Mouse (Mus musculus) thymus, adult 2 months (tissue): ENCODE results near the gene Myh3. TPM values are rescaled to one million over a fixed set of nuclear protein-coding genes. Genes with fewer than 3 reads are reported as not detected.

Source experiments
- DNase-seq: peaks from one replicate; pipeline ENCODE4 v3.0.0; 2021
- H3K27ac ChIP-seq: fragments of 200-500 bp; 2 replicates; pipeline ENCODE4 v1.5.1; 2012; ENCODE audit warnings: low read length, control low read depth; ENCODE audit not compliant: control insufficient read depth, insufficient read depth
- H3K27me3 ChIP-seq: fragments of 200-500 bp; 2 replicates; pipeline ENCODE4 v1.6.1; 2012; ENCODE audit warnings: mild to moderate bottlenecking, low read length, moderate library complexity, mixed read lengths; ENCODE audit not compliant: control insufficient read depth, insufficient read depth
- H3K36me3 ChIP-seq: fragments of 200-500 bp; 2 replicates; pipeline ENCODE4 v1.6.1; 2012; ENCODE audit warnings: mild to moderate bottlenecking, low read length, moderate library complexity; ENCODE audit not compliant: control insufficient read depth, insufficient read depth
- H3K4me1 ChIP-seq: fragments of 200-500 bp; replicated peaks from 2 replicates; pipeline ENCODE4 v1.6.1; 2012; ENCODE audit warnings: low read length; ENCODE audit not compliant: control insufficient read depth, insufficient read depth
- H3K4me3 ChIP-seq: fragments of 200-500 bp; 2 replicates; pipeline ENCODE4 v1.5.1; 2012; ENCODE audit warnings: mild to moderate bottlenecking, low read length, control low read depth, moderate library complexity; ENCODE audit not compliant: control insufficient read depth, insufficient read depth
- CTCF ChIP-seq: fragments of 200-500 bp; IDR thresholded peaks from 2 replicates; pipeline ENCODE4 v1.5.1; 2012; ENCODE audit warnings: mild to moderate bottlenecking, control low read depth, low read length, moderate library complexity, borderline replicate concordance; ENCODE audit not compliant: control insufficient read depth, poor library complexity, insufficient read depth; ENCODE audit errors: extremely low read depth
- POLR2A ChIP-seq: fragments of 200-500 bp; IDR thresholded peaks from 2 replicates; pipeline ENCODE4 v1.6.1; 2012; ENCODE audit warnings: mild to moderate bottlenecking, low read length, control low read depth, moderate library complexity; ENCODE audit not compliant: control insufficient read depth, poor library complexity, insufficient read depth; ENCODE audit errors: extremely low read depth
- WGBS: fragments of 180-500 bp; shearing (Covaris S2); methylation state at CpG from one replicate; pipeline ENCODE4 v1.1.7; 2018; 5-methylcytosine and 5-hydroxymethylcytosine counted together
- polyA plus RNA-seq: library from polyadenylated mRNA; depleted of rRNA; stranded (reverse); fragments of >200 nt; gene quantifications from 2 replicates; pipeline ENCODE4 v1.2.3, GENCODE M21; 2012

Myh3 gene
- polyA plus RNA-seq, 1 experiment = 0.18 TPM

- Histone ChIP-seq H3K4me1 (no peaks in the 10 kb centered on the region), H3K4me3 (no peak overlapping the region), H3K27ac (no peak overlapping the region), H3K27me3 (no peaks in the 10 kb centered on the region), H3K36me3 (no peaks in the 10 kb centered on the region)
- peak; percentile 45 for DNase-seq
- TF ChIP-seq CTCF = peak; percentile 20; the same call in 1 of the 2 replicates
- no peak for TF ChIP-seq POLR2A
- WGBS = 33% methylated on average over 5 of the region's 5 CpGs
Observed at GRCm38 (mm10) chr11:67110168-67110948, 32.3 kb downstream of the Myh3 start.

GRCm38 (mm10) chr11:67112019-67112850, 34.1 kb downstream of the Myh3 start:
- no peaks in the 10 kb centered on the region for H3K36me3 ChIP-seq
- TF ChIP-seq POLR2A (no peak), CTCF (peak; percentile 27; the same call in 1 of the 2 replicates)
- DNase-seq = peak; percentile 49
- no peak overlapping the region for H3K27ac ChIP-seq
- H3K4me1 ChIP-seq = no peaks in the 10 kb centered on the region
- 38% methylated on average over 11 of the region's 11 CpGs for WGBS
- H3K27me3 ChIP-seq = no peaks in the 10 kb centered on the region
- no peak overlapping the region for H3K4me3 ChIP-seq

GRCm38 (mm10) chr11:67112851-67113202, 34.7 kb downstream of the Myh3 start:
- TF ChIP-seq CTCF (no peak), POLR2A (no peak)
- 40% methylated on average over 11 of the region's 11 CpGs for WGBS
- Histone ChIP-seq H3K36me3 (no peaks in the 10 kb centered on the region), H3K4me3 (no peak overlapping the region), H3K4me1 (no peaks in the 10 kb centered on the region), H3K27me3 (no peaks in the 10 kb centered on the region), H3K27ac (no peak overlapping the region)
- peak; percentile 57 for DNase-seq

DNA sequence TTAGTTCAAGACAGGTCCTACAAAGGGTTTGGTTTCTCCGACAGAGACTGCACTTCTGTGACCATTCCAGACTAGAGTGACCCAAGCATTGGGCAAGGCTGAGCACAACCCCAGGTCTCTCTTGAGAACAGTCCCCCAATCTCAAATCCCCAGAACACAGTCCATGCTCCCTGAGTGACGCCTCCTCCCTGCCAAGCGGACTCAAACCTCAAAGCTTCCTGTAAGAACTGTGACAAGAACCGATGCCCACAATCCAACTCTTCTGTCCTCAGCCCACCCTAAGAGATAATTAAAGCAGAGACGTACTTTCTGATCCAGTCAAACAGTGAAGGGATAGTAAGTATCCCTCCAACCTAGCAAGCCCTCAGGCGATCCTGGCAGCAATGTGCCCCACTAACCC, 35.3 kb downstream of the Myh3 start:
- Histone ChIP-seq H3K27me3 (no peaks in the 10 kb centered on the region), H3K4me1 (no peaks in the 10 kb centered on the region), H3K36me3 (no peaks in the 10 kb centered on the region), H3K27ac (no peak overlapping the region), H3K4me3 (no peak overlapping the region)
- 85% methylated on average over 6 of the region's 6 CpGs for WGBS
- DNase-seq = no peak
- TF ChIP-seq POLR2A (no peak), CTCF (no peak)

DNA sequence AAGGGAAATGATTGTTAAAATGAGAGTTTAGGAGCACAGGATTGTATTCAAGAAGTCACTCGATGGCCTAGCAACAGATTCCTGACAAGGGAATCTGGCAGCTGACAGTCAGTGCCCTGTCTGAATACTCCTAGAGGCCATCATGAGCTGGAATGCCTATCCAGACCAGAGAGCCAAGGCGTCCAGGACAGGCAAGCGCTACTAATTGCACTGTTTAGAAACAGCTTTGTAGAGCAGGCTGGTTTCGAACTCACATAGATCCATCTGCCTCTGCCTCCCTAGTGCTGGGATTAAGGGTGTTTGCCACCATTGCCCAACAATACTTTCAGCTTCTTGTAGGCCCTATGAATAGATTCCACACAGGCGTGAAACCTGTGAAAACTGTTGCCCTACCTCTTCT, 36.2 kb downstream of the Myh3 start:
- Histone ChIP-seq H3K27me3 (no peaks in the 10 kb centered on the region), H3K27ac (no peak overlapping the region), H3K4me1 (no peaks in the 10 kb centered on the region), H3K4me3 (no peak overlapping the region), H3K36me3 (no peaks in the 10 kb centered on the region)
- 96% methylated on average over 5 of the region's 5 CpGs for WGBS
- TF ChIP-seq CTCF (no peak), POLR2A (no peak)
- DNase-seq = no peak

DNA sequence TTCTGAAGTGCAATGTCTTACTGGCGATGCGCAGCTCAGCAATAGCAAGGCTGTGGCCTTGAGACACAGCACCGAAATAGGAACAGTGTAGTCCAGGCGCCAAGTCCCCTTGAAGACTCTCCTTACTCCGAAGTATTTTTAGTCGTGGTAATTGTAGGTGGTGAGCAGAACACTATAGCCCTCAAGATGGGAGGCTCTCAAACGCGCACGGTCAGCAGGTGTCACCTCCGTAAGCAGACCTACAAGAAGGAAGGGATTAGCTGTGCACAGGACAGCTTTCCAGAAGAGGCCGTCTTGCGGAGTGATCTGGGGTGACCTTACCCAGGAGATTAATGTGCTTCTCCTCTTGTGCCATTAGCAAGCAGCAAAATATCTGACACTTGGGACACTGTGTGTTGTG, 36.8 kb downstream of the Myh3 start:
- Histone ChIP-seq H3K27me3 (no peaks in the 10 kb centered on the region), H3K4me1 (no peaks in the 10 kb centered on the region), H3K4me3 (no peak overlapping the region), H3K36me3 (no peaks in the 10 kb centered on the region), H3K27ac (no peak overlapping the region)
- no peak for DNase-seq
- 93% methylated on average over 12 of the region's 12 CpGs for WGBS
- TF ChIP-seq POLR2A (no peak), CTCF (no peak)

DNA sequence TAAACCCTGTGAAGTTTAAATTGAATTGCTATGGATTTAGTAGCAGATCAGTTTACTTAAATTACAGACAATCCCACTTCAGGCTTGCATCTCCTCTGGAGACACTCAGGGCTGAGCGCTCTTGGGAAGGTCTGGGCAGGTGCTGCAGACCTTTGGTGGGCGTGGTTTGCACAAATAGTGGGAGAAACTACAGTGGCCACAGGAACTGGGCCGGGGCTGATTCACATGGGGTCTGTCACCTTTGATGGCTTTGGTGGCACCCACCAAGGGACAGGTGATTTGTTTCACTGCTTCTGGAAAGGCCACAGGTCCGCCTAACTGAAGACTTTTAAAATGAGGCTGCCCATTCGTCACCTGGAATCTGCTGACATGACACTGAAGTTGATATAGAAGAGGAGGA, 38.6 kb downstream of the Myh3 start:
- Histone ChIP-seq H3K4me3 (no peak overlapping the region), H3K27me3 (no peaks in the 10 kb centered on the region), H3K27ac (no peak overlapping the region), H3K36me3 (no peaks in the 10 kb centered on the region), H3K4me1 (no peaks in the 10 kb centered on the region)
- DNase-seq = no peak
- TF ChIP-seq POLR2A (no peak), CTCF (no peak)
- 85% methylated on average over 5 of the region's 5 CpGs for WGBS
